ENCODE assay signal across 27 mouse cellular contexts in the genomic region with DNA sequence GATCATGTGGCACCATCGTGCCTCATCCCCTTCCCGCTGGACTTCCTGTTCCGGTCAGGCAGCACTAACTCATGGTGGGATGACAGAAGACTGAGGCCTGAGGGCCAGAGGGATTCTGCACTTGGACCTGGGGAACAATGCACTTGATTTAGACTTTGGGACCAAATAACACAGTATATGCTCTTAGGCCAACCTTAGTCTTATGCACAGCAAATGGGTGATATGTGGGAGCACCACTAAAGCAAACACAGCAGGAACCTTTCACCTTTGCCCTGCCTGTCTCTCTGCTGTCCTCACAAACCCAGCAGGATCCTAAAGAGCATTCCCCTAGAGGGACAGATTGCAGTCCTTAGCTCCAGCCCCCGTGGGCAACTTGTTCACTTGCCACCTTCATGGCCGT. TPM values are rescaled to one million over a fixed set of nuclear protein-coding genes. Genes with fewer than 3 reads are reported as not detected.
DNase-seq lines count a peak whose midpoint lies in the region; ATAC-seq lines count a peak whose summit lies in the region.
"Had no signal": no experiment of that assay in that cellular context is flagged by ENCODE, and none has a peak within 500 bp of the region (broad histone marks: within the 10 kb centered on the region; RNA-seq: fewer than 3 reads in every experiment).

No protein-coding gene starts in this region.

- DNase-seq in liver, embryonic 11.5 days (ENCODE audit: low spot score) = no peak
- DNase-seq in liver = no peak
- DNase-seq in liver, embryonic 13.5 days = no peak
- no peak for DNase-seq in urinary bladder, postnatal 25 days (ENCODE audit: low spot score)
- DNase-seq in right cerebral cortex, postnatal 10 days (ENCODE audit: low spot score in 2 of 2) = no peak
- DNase-seq: adrenal gland, adult 8-10 months; adrenal gland, postnatal 25 days; cerebellum, adult 11-12 months; cerebellum, adult 8-10 months; cerebellum, postnatal 36 days; embryo, embryonic 11 days; gastrocnemius, postnatal 10 days; gastrocnemius, postnatal 36 days; heart, adult 2 months; heart, postnatal 14 days; heart, postnatal 4 days had no signal

- 0 out of 2 replicates have a peak, but pooled peaks have one; percentile 10 for ATAC-seq in liver, embryonic 11.5 days (replicated peaks; ENCODE audit: low FRiP score)
- peak; percentile 55 for ATAC-seq in liver, embryonic 13.5 days (ENCODE audit: low read depth)
- ATAC-seq in liver, embryonic 16.5 days (ENCODE audit: low read depth) = peak; percentile 68
- ATAC-seq: activated CD4-positive, CD25-positive, alpha-beta regulatory T cell, adult 4 months; CD4-positive, CD25-positive, alpha-beta regulatory T cell, adult 4 months; forebrain, embryonic 13.5 days; forebrain, embryonic 16.5 days had no signal

- H3K4me2 ChIP-seq in liver, embryonic 11.5 days = no peak overlapping the region
- H3K4me2 ChIP-seq in liver, embryonic 13.5 days = no peak overlapping the region
- H3K4me2 ChIP-seq in liver, embryonic 16.5 days (ENCODE audit: low read depth, low read length) = no peak overlapping the region
- H3K4me2 ChIP-seq: embryonic facial prominence, embryonic 13.5 days; forebrain, embryonic 13.5 days; heart, embryonic 13.5 days; hindbrain, embryonic 14.5 days had no signal

- H3K27ac ChIP-seq in liver, embryonic 11.5 days (ENCODE audit: low read depth, low read length) = no peak overlapping the region
- H3K27ac ChIP-seq in liver, embryonic 13.5 days = no peak overlapping the region
- no peak overlapping the region for H3K27ac ChIP-seq in liver, embryonic 16.5 days (ENCODE audit: low read length)
- H3K27ac ChIP-seq: embryonic facial prominence, embryonic 10.5 days; embryonic facial prominence, embryonic 13.5 days; forebrain, embryonic 13.5 days; heart, adult 2 months; heart, embryonic 10.5 days; heart, embryonic 13.5 days; hindbrain, embryonic 14.5 days had no signal

- H3K9me3 ChIP-seq in liver, embryonic 11.5 days (ENCODE audit: control insufficient read depth, low read length) = no peaks in the 10 kb centered on the region
- H3K9me3 ChIP-seq in liver, embryonic 13.5 days (replicated peaks) = no peaks in the 10 kb centered on the region
- H3K9me3 ChIP-seq in liver, embryonic 16.5 days (replicated peaks; ENCODE audit: control insufficient read depth, low read length) = no peaks in the 10 kb centered on the region
- H3K9me3 ChIP-seq: embryonic facial prominence, embryonic 10.5 days; embryonic facial prominence, embryonic 13.5 days; forebrain, embryonic 13.5 days; heart, embryonic 10.5 days; heart, embryonic 13.5 days had no signal

- peaks cover 35% of the 10 kb centered on the region for H3K27me3 ChIP-seq in liver, embryonic 11.5 days (replicated peaks; ENCODE audit: control insufficient read depth, insufficient read depth, low read length)
- H3K27me3 ChIP-seq in liver, embryonic 13.5 days = peaks cover 41% of the 10 kb centered on the region
- peaks cover 27% of the 10 kb centered on the region for H3K27me3 ChIP-seq in liver, embryonic 16.5 days (ENCODE audit: control insufficient read depth, insufficient read depth, low read depth, low read length)

- H3K9ac ChIP-seq in liver, embryonic 11.5 days (ENCODE audit: low read depth, low read length) = no peak overlapping the region
- H3K9ac ChIP-seq in liver, embryonic 13.5 days = no peak overlapping the region
- H3K9ac ChIP-seq in liver, embryonic 16.5 days (ENCODE audit: low read depth, low read length) = no peak overlapping the region
- H3K9ac ChIP-seq: embryonic facial prominence, embryonic 13.5 days; forebrain, embryonic 13.5 days; heart, embryonic 13.5 days; hindbrain, embryonic 14.5 days had no signal

- H3K4me3 ChIP-seq in liver, embryonic 11.5 days (ENCODE audit: low read depth, low read length) = no peak overlapping the region
- H3K4me3 ChIP-seq in liver, embryonic 13.5 days (replicated peaks) = no peak overlapping the region
- H3K4me3 ChIP-seq in liver, embryonic 16.5 days (ENCODE audit: low read depth, low read length) = no peak overlapping the region
- H3K4me3 ChIP-seq: embryonic facial prominence, embryonic 10.5 days; embryonic facial prominence, embryonic 13.5 days; erythroblast, embryonic 14.5 days; forebrain, embryonic 13.5 days; heart, adult 2 months; heart, embryonic 10.5 days; heart, embryonic 13.5 days had no signal

- WGBS in liver, embryonic 11.5 days = 52% methylated on average over 5 of the region's 5 CpGs
- WGBS in liver, embryonic 13.5 days (ENCODE audit: insufficient replicate concordance) = 37% methylated on average over 5 of the region's 5 CpGs
- WGBS in liver, embryonic 16.5 days (ENCODE audit: insufficient replicate concordance) = 41% methylated on average over 5 of the region's 5 CpGs

- no peaks in the 10 kb centered on the region for H3K36me3 ChIP-seq in liver, embryonic 11.5 days (ENCODE audit: control insufficient read depth, insufficient read depth, low read length)
- H3K36me3 ChIP-seq in liver, embryonic 13.5 days = no peaks in the 10 kb centered on the region
- H3K36me3 ChIP-seq in liver, embryonic 16.5 days (ENCODE audit: control insufficient read depth, insufficient read depth) = no peaks in the 10 kb centered on the region
- H3K36me3 ChIP-seq: embryonic facial prominence, embryonic 13.5 days had no signal

- H3K4me1 ChIP-seq in liver, embryonic 11.5 days (replicated peaks; ENCODE audit: control insufficient read depth, insufficient read depth, low read length) = no peaks in the 10 kb centered on the region; the same call in 1 of the 2 replicates
- H3K4me1 ChIP-seq in liver, embryonic 13.5 days (replicated peaks) = peaks cover 5% of the 10 kb centered on the region; the same call in 1 of the 2 replicates
- H3K4me1 ChIP-seq in liver, embryonic 16.5 days (ENCODE audit: control insufficient read depth, low read depth, low read length) = no peaks in the 10 kb centered on the region

RNA-seq across cellular contexts. Expression of a gene that starts 5.8 kb away (rescaled TPM):
- 0.33 TPM in 1 of 2 replicates, not detected in the other for polyA plus RNA-seq in liver, embryonic 11.5 days (2014; fragmentation: Nextera tagmentation; extraction: Ambion mirVana)
- 0.06 TPM in 1 of 2 replicates, not detected in the other for polyA plus RNA-seq in liver, embryonic 13.5 days (2015; fragmentation: Nextera tagmentation; extraction: Ambion mirVana)
- polyA plus RNA-seq in liver, embryonic 16.5 days (2015; fragmentation: Nextera tagmentation; extraction: Ambion mirVana) = 0.04 and 0.06 TPM in 2 replicates
- polyA plus RNA-seq: erythroblast, embryonic 14.5 days; heart, adult 2 months; heart, embryonic 13.5 days had no signal

RNA-seq across cellular contexts. Expression of a gene that starts 36.3 kb away (rescaled TPM):
- 45.1 and 54.6 TPM in 2 replicates for polyA plus RNA-seq in liver, embryonic 11.5 days (2014; fragmentation: Nextera tagmentation; extraction: Ambion mirVana)
- 30.2 and 31.0 TPM in 2 replicates for polyA plus RNA-seq in liver, embryonic 13.5 days (2015; fragmentation: Nextera tagmentation; extraction: Ambion mirVana)
- polyA plus RNA-seq in liver, embryonic 16.5 days (2015; fragmentation: Nextera tagmentation; extraction: Ambion mirVana) = 21.4 and 21.7 TPM in 2 replicates

RNA-seq across cellular contexts. Expression of a gene that starts 36.6 kb away (rescaled TPM):
- polyA plus RNA-seq in liver, embryonic 11.5 days (2014; fragmentation: Nextera tagmentation; extraction: Ambion mirVana) = 823 and 891 TPM in 2 replicates
- polyA plus RNA-seq in liver, embryonic 13.5 days (2015; fragmentation: Nextera tagmentation; extraction: Ambion mirVana) = 687 and 723 TPM in 2 replicates
- 606 and 617 TPM in 2 replicates for polyA plus RNA-seq in liver, embryonic 16.5 days (2015; fragmentation: Nextera tagmentation; extraction: Ambion mirVana)

Comparison
In these comparisons a context has a peak if more than half of its experiments do, and no peak if none do; other contexts are left out.
1. ATAC-seq: peak in every context shown above with its lines; median percentile 68 in liver, embryonic 16.5 days; 55 in liver, embryonic 13.5 days; 10 in liver, embryonic 11.5 days.